Mouse (Mus musculus): ENCODE measurements around the gene Agpat2. TPM values are rescaled to one million over a fixed set of nuclear protein-coding genes. Genes with fewer than 3 reads are reported as not detected.

The Agpat2 gene
- polyA plus RNA-seq, 1 experiment from 2014 or later, result 4.0 TPM

DNA sequence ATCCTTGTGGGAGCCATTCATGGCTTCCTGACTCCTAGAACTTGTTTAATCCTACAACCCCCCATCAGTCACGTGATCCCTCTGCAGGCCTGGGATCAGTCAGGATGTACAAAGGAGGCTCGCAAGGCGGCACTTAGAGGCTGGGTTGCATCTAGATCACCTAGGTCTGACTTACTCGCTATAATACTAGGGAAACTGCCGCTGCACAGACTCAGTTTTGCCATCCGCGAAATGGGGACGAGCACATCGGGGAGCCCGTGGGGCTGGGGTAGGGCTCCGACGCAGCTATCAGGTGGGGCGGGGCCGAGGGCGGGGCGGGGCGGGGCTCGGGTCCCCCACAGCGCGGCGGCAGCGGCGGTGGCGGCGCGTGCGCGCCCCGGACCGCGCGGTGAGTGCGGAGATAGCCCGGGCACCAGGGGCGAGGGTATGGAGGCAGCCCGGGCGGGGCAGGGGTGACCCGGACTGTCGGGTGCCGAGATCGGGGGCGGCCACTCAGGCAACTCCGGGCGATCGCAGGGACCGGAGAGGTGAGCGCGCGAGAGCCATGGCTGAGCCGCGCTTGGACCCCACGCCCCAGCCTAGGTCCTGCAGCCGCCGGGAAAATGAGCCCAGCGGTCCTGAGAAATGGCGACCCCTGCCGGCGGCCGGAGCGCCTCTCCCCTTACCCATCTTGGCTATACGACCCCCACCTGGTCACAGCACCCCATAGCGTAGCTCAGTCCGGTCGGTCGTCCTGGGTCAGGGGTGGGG is 17.7 kb downstream of the Agpat2 start, which contains the start of gene Gm20532:
TSS of gene Gm20532 (plus strand) at position 346 of the 750 bp plus-strand sequence.
- H3K9me3 ChIP-seq (replicated peaks; ENCODE audit: control insufficient read depth, low read length, poor library complexity, severe bottlenecking), result no peaks in the 10 kb centered on the region
- H3K27ac ChIP-seq (ENCODE audit: low read length), result peak within 1 kb of the TSS; percentile 52
- H3K4me3 ChIP-seq (ENCODE audit: low read depth, low read length), result peak within 1 kb of the TSS; percentile 64
- WGBS, result under 1% methylated on average over 48 of the region's 65 CpGs
- ATAC-seq, result peak; percentile 80
- no peaks in the 10 kb centered on the region for H3K36me3 ChIP-seq (ENCODE audit: control insufficient read depth, insufficient read depth, low read length)
- no peaks in the 10 kb centered on the region for H3K27me3 ChIP-seq (ENCODE audit: control insufficient read depth, insufficient read depth, low read depth, low read length)
- H3K4me1 ChIP-seq (ENCODE audit: control insufficient read depth, insufficient read depth, low read length), result peaks cover 8% of the 10 kb centered on the region
- H3K4me2 ChIP-seq (ENCODE audit: low read length), result peak within 1 kb of the TSS; percentile 83
- peak within 1 kb of the TSS; percentile 81 for H3K9ac ChIP-seq (ENCODE audit: low read depth, low read length)

DNA sequence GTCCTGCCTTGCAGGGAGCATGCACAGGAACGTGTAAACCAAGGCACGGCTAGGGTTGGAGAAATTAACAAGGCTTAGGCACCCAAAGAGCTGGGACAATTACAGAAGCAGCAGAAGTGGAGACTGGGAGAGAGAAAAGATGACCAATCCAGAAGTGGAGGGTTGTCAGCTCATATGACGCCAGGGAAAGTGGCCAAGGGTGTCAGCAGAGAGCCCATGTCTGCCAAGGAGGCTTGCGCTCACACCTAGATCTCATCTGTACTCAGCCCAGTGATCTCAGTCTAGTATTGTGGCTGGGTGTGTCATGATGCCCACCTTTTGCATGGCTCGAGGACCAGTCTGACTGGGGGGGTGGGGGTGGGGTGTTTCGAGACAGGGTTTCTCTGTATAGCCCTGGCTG is 18.5 kb downstream of the Agpat2 start:
- Histone ChIP-seq H3K4me2 (ENCODE audit: low read length) (no peak overlapping the region), H3K4me3 (ENCODE audit: low read depth, low read length) (peak overlapping the region; percentile 16), H3K9me3 (replicated peaks; ENCODE audit: control insufficient read depth, low read length, poor library complexity, severe bottlenecking) (no peaks in the 10 kb centered on the region), H3K27me3 (ENCODE audit: control insufficient read depth, insufficient read depth, low read depth, low read length) (no peaks in the 10 kb centered on the region), H3K9ac (ENCODE audit: low read depth, low read length) (no peak overlapping the region), H3K36me3 (ENCODE audit: control insufficient read depth, insufficient read depth, low read length) (no peaks in the 10 kb centered on the region), H3K4me1 (ENCODE audit: control insufficient read depth, insufficient read depth, low read length) (peaks cover 8% of the 10 kb centered on the region), H3K27ac (ENCODE audit: low read length) (peak overlapping the region; percentile 37)
- WGBS, result 65% methylated on average over 6 of the region's 6 CpGs
- no peak for ATAC-seq

DNA sequence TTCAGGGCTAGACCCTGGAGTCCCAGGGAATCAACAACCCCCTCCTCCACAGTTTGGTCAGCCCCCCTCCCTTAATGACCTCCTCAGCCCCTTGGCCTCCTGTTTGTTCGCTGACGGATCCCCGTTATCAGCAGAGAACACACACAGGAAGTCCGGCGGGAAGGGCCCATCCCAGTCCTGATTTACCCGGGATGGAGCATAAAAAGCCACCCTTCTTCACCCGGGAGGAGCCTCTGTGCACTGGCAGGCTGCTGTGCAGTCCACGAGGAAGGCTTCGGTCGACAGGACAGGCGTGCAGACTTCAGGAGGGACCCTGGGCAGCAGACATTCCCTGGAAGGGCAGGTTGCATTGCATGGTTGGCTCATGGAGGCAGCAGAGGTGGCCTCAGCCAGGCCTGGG is 20.6 kb downstream of the Agpat2 start:
- WGBS, result 78% methylated on average over 11 of the region's 11 CpGs
- no peak for ATAC-seq
- Histone ChIP-seq H3K4me2 (ENCODE audit: low read length) (no peak overlapping the region), H3K4me3 (ENCODE audit: low read depth, low read length) (no peak overlapping the region), H3K4me1 (ENCODE audit: control insufficient read depth, insufficient read depth, low read length) (peaks cover 8% of the 10 kb centered on the region), H3K36me3 (ENCODE audit: control insufficient read depth, insufficient read depth, low read length) (no peaks in the 10 kb centered on the region), H3K9me3 (replicated peaks; ENCODE audit: control insufficient read depth, low read length, poor library complexity, severe bottlenecking) (no peaks in the 10 kb centered on the region), H3K27me3 (ENCODE audit: control insufficient read depth, insufficient read depth, low read depth, low read length) (no peaks in the 10 kb centered on the region), H3K9ac (ENCODE audit: low read depth, low read length) (no peak overlapping the region), H3K27ac (ENCODE audit: low read length) (no peak overlapping the region)

DNA sequence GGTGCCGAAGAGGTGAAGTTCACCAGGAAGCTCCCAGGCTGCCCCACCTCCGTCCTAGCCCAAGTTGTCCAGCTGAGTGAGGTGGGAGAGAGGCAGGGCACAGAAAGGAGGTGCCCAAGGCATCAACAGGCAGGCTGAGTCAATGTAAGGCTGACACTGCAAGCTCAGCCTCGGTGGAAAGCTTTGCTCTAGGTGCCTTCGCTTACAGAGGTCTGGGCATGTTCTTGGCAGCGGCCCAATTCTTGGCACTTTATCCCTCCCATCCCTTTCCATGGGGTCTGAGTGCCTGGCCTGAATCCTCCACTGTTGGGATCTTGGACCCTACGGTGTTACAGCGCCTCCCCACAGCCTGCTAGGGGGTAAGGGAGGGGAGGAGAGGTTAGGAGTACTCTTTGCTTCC is 21.5 kb downstream of the Agpat2 start:
- H3K27me3 ChIP-seq (ENCODE audit: control insufficient read depth, insufficient read depth, low read depth, low read length), result no peaks in the 10 kb centered on the region
- no peak overlapping the region for H3K9ac ChIP-seq (ENCODE audit: low read depth, low read length)
- peaks cover 8% of the 10 kb centered on the region for H3K4me1 ChIP-seq (ENCODE audit: control insufficient read depth, insufficient read depth, low read length)
- WGBS, result 69% methylated on average over 7 of the region's 7 CpGs
- H3K27ac ChIP-seq (ENCODE audit: low read length), result no peak overlapping the region
- ATAC-seq, result no peak
- H3K4me3 ChIP-seq (ENCODE audit: low read depth, low read length), result no peak overlapping the region
- no peak overlapping the region for H3K4me2 ChIP-seq (ENCODE audit: low read length)
- H3K9me3 ChIP-seq (replicated peaks; ENCODE audit: control insufficient read depth, low read length, poor library complexity, severe bottlenecking), result no peaks in the 10 kb centered on the region
- no peaks in the 10 kb centered on the region for H3K36me3 ChIP-seq (ENCODE audit: control insufficient read depth, insufficient read depth, low read length)

DNA sequence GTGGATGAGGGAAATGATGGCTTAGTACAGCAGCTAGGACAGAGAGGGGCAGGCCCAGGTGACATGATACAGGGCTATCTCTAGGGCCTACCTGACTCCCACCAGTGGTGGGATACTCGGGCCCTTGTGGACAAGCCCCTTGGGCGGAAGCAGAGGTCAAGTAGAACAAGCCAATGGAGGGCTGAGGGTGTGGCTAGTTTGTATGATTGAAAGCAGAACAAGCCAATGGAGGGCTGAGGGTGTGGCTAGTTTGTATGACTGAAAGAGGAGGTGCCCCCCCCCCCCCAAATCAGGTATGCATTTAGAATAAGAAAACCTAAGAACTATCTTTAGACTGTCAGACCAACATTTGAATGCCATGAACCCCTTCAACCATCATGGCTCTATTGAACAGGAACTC is 22.0 kb downstream of the Agpat2 start:
- no peak for ATAC-seq
- Histone ChIP-seq H3K9ac (ENCODE audit: low read depth, low read length) (no peak overlapping the region), H3K9me3 (replicated peaks; ENCODE audit: control insufficient read depth, low read length, poor library complexity, severe bottlenecking) (no peaks in the 10 kb centered on the region), H3K27ac (ENCODE audit: low read length) (no peak overlapping the region), H3K27me3 (ENCODE audit: control insufficient read depth, insufficient read depth, low read depth, low read length) (no peaks in the 10 kb centered on the region), H3K36me3 (ENCODE audit: control insufficient read depth, insufficient read depth, low read length) (no peaks in the 10 kb centered on the region), H3K4me3 (ENCODE audit: low read depth, low read length) (no peak overlapping the region), H3K4me1 (ENCODE audit: control insufficient read depth, insufficient read depth, low read length) (peaks cover 8% of the 10 kb centered on the region), H3K4me2 (ENCODE audit: low read length) (no peak overlapping the region)
- 65% methylated on average over 2 of the region's 2 CpGs for WGBS

DNA sequence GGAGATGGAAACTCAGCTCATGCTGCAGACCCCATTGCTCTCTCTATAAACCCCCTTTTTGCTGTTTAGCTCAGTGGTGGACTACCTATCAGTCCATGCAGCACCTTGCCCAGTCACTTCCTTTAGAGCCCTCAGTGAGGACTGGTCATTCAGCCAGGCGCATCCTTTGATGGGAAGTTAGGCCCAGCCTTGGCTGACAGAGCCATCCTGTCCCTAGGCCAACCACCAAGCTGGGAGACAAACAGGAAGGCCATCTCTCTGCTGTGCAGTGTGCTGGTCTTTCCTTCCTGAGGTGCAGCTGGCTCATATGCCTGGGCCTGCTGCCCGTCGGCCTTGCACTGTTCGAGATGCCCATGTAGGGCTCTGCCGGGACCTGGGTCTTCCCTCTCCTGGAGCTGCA is 23.5 kb downstream of the Agpat2 start:
- Histone ChIP-seq H3K9me3 (replicated peaks; ENCODE audit: control insufficient read depth, low read length, poor library complexity, severe bottlenecking) (no peaks in the 10 kb centered on the region), H3K4me3 (ENCODE audit: low read depth, low read length) (no peak overlapping the region), H3K36me3 (ENCODE audit: control insufficient read depth, insufficient read depth, low read length) (no peaks in the 10 kb centered on the region), H3K4me1 (ENCODE audit: control insufficient read depth, insufficient read depth, low read length) (no peaks in the 10 kb centered on the region), H3K27me3 (ENCODE audit: control insufficient read depth, insufficient read depth, low read depth, low read length) (no peaks in the 10 kb centered on the region), H3K4me2 (ENCODE audit: low read length) (no peak overlapping the region), H3K9ac (ENCODE audit: low read depth, low read length) (no peak overlapping the region; the same call in 1 of the 2 replicates), H3K27ac (ENCODE audit: low read length) (no peak overlapping the region)
- ATAC-seq, result no peak
- 96% methylated on average over 5 of the region's 5 CpGs for WGBS

DNA sequence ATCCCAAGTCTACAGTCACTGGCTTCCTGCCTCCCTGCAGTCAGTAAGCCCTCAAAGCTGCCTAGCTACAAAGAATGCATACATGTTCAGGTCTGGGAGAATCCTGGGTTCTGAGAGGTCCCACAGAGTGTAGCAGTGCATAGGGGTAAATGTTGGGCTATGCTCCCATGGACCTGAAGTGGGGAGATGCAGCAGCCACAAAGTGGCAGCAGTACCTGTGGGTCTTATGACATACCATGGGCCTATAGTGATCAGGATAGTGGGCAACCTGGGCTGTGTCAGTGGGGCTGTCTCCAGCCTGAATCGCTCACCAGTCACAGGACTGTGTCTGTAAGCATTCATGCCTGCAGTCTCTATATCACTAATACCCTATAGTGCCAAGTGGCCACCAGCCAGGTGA is 24.5 kb downstream of the Agpat2 start, which contains the start of gene Egfl7:
TSS of gene Egfl7 (plus strand) at position 301 of the 400 bp plus-strand sequence.
- 94% methylated on average over 1 of the region's 1 CpGs for WGBS

DNA sequence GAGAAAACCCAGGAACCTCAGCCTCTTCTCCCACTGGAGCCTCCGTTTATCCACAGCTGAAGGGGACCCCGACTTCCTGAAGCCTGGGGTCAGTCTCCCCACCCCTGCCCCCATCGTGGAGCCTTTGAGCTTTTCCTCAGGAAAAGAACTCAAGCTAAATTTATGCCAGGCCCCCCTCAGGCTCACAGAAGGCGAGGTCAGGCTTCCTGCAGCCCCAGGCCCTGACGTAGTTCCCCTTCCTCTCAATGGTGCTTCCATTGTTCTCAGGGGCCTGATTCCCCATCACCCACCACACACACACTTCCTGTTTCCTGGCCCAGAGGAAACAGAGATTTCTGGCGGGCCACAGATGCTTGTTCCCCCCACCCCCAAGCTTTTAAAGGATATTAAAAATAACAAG is 25.8 kb downstream of the Agpat2 start:
- Histone ChIP-seq H3K4me1 (ENCODE audit: control insufficient read depth, insufficient read depth, low read length) (no peaks in the 10 kb centered on the region), H3K27ac (ENCODE audit: low read length) (no peak overlapping the region), H3K36me3 (ENCODE audit: control insufficient read depth, insufficient read depth, low read length) (no peaks in the 10 kb centered on the region), H3K27me3 (ENCODE audit: control insufficient read depth, insufficient read depth, low read depth, low read length) (no peaks in the 10 kb centered on the region), H3K4me2 (ENCODE audit: low read length) (no peak overlapping the region), H3K4me3 (ENCODE audit: low read depth, low read length) (no peak overlapping the region), H3K9me3 (replicated peaks; ENCODE audit: control insufficient read depth, low read length, poor library complexity, severe bottlenecking) (no peaks in the 10 kb centered on the region), H3K9ac (ENCODE audit: low read depth, low read length) (no peak overlapping the region)
- 50% methylated on average over 6 of the region's 6 CpGs for WGBS
- ATAC-seq, result no peak

More for the DNA sequence above, 24.5 kb downstream of the Agpat2 start, which contains the start of gene Egfl7:
- Histone ChIP-seq H3K4me1 (ENCODE audit: control insufficient read depth, insufficient read depth, low read length) (no peaks in the 10 kb centered on the region), H3K27ac (ENCODE audit: low read length) (no peak within 1 kb of the TSS), H3K4me2 (ENCODE audit: low read length) (no peak within 1 kb of the TSS), H3K9ac (ENCODE audit: low read depth, low read length) (no peak within 1 kb of the TSS; the same call in 1 of the 2 replicates), H3K4me3 (ENCODE audit: low read depth, low read length) (no peak within 1 kb of the TSS), H3K9me3 (replicated peaks; ENCODE audit: control insufficient read depth, low read length, poor library complexity, severe bottlenecking) (no peaks in the 10 kb centered on the region), H3K36me3 (ENCODE audit: control insufficient read depth, insufficient read depth, low read length) (no peaks in the 10 kb centered on the region), H3K27me3 (ENCODE audit: control insufficient read depth, insufficient read depth, low read depth, low read length) (no peaks in the 10 kb centered on the region)
- ATAC-seq, result no peak

DNA sequence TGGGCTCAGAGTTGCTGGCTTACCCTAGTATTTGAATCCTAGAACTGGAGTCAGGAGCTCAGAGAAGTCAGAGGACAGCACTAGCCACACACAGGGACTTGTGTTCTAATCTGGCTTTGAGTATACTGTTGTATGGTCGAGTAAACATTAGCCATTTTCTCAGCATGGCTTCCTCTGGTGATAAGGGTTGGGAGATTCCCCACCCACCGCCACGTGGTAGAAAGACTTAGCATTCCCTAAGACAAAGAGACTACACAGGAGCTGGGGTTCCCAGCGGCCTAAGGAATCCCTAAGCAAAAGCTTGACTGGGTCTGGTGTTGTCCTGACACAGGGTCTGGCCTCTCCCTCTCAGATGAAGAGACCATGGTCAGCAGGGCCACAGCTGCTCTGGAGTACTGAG is 27.8 kb downstream of the Agpat2 start:
- H3K27ac ChIP-seq (ENCODE audit: low read length), result no peak overlapping the region

More for the DNA sequence above, 27.8 kb downstream of the Agpat2 start:
- Histone ChIP-seq H3K4me1 (ENCODE audit: control insufficient read depth, insufficient read depth, low read length) (no peaks in the 10 kb centered on the region), H3K27me3 (ENCODE audit: control insufficient read depth, insufficient read depth, low read depth, low read length) (no peaks in the 10 kb centered on the region), H3K9ac (ENCODE audit: low read depth, low read length) (no peak overlapping the region), H3K36me3 (ENCODE audit: control insufficient read depth, insufficient read depth, low read length) (no peaks in the 10 kb centered on the region), H3K9me3 (replicated peaks; ENCODE audit: control insufficient read depth, low read length, poor library complexity, severe bottlenecking) (no peaks in the 10 kb centered on the region), H3K4me2 (ENCODE audit: low read length) (no peak overlapping the region), H3K4me3 (ENCODE audit: low read depth, low read length) (no peak overlapping the region)
- WGBS, result 51% methylated on average over 4 of the region's 4 CpGs
- no peak for ATAC-seq
